20 mouse cellular contexts compared by ENCODE assay signal in genomic region chr4:155791240-155791933, GRCm38 (mm10). TPM values are rescaled to one million over a fixed set of nuclear protein-coding genes. Genes with fewer than 3 reads are reported as not detected.
DNase-seq lines count a peak whose midpoint lies in the region; ATAC-seq and TF ChIP-seq lines count a peak whose summit lies in the region.
"Had no signal": no experiment of that assay in that cellular context is flagged by ENCODE, and none has a peak within 500 bp of the region (broad histone marks: within the 10 kb centered on the region; RNA-seq: fewer than 3 reads in every experiment).

No protein-coding gene starts in this region.

- H3K4me2 ChIP-seq in kidney, embryonic 15.5 days, result peak overlapping the region; percentile 38
- H3K4me2 ChIP-seq in stomach, embryonic 15.5 days, result no peak overlapping the region
- H3K4me2 ChIP-seq: heart, embryonic 13.5 days; hindbrain, embryonic 13.5 days had no signal

- H3K4me3 ChIP-seq in ES-Bruce4 (ENCODE audit: low read depth, low read length), result peak overlapping the region; percentile 19
- no peak overlapping the region for H3K4me3 ChIP-seq in kidney, embryonic 15.5 days (replicated peaks)
- no peak overlapping the region for H3K4me3 ChIP-seq in stomach, embryonic 15.5 days (replicated peaks)
- H3K4me3 ChIP-seq: forebrain, embryonic 10.5 days; gastrocnemius, adult 2 months; heart, embryonic 13.5 days; hindbrain, embryonic 13.5 days had no signal

- H3K36me3 ChIP-seq in ES-Bruce4 (ENCODE audit: control insufficient read depth, insufficient read depth, low read length, poor library complexity, severe bottlenecking), result no peaks in the 10 kb centered on the region
- H3K36me3 ChIP-seq in kidney, embryonic 15.5 days, result no peaks in the 10 kb centered on the region
- no peaks in the 10 kb centered on the region for H3K36me3 ChIP-seq in stomach, embryonic 15.5 days
- H3K36me3 ChIP-seq: forebrain, embryonic 10.5 days; heart, embryonic 13.5 days; hindbrain, embryonic 13.5 days had no signal

- peak; percentile 83 for ATAC-seq in kidney, embryonic 15.5 days (replicated peaks; ENCODE audit: low FRiP score)
- no peak for ATAC-seq in stomach, embryonic 15.5 days (ENCODE audit: insufficient read depth, low FRiP score, low read depth)
- ATAC-seq: forebrain, postnatal 0 days; inflammation-experienced regulatory T-cells, adult 6 months; Patski had no signal

- no peak overlapping the region for H3K27ac ChIP-seq in ES-Bruce4 (ENCODE audit: insufficient read depth, low read length)
- H3K27ac ChIP-seq in kidney, embryonic 15.5 days, result peak overlapping the region; percentile 9
- peak overlapping the region; percentile 48; the same call in 1 of the 2 replicates for H3K27ac ChIP-seq in stomach, embryonic 15.5 days
- H3K27ac ChIP-seq: forebrain, embryonic 10.5 days; gastrocnemius, adult 2 months; heart, embryonic 13.5 days; hindbrain, embryonic 13.5 days had no signal

- no peak for TF ChIP-seq EP300 in ES-Bruce4 (IDR thresholded peaks at IDR 0.05; ENCODE audit: insufficient read depth, low read depth, low read length)

- DNase-seq in kidney, adult 18-20 months, result peak; percentile 44
- DNase-seq in kidney, adult 8-10 months, result no peak
- no peak for DNase-seq in frontal cortex, adult 2 months (ENCODE audit: extremely low spot score in 1 of 2, low spot score in 1 of 2)
- no peak for DNase-seq in retina, postnatal 1 day
- DNase-seq: adrenal gland, postnatal 10 days; cerebellum, adult 9-11 months; forebrain, postnatal 0 days; gastrocnemius, adult 2 months; left cerebral cortex, postnatal 4 days; liver; thymus, postnatal 4 days had no signal

- H3K27me3 ChIP-seq in ES-Bruce4 (ENCODE audit: control insufficient read depth, insufficient read depth, low read length, poor library complexity, severe bottlenecking), result no peaks in the 10 kb centered on the region
- H3K27me3 ChIP-seq in kidney, embryonic 15.5 days, result peaks cover 4% of the 10 kb centered on the region; the same call in 1 of the 2 replicates
- H3K27me3 ChIP-seq in stomach, embryonic 15.5 days (replicated peaks), result no peaks in the 10 kb centered on the region
- H3K27me3 ChIP-seq: Patski had no signal

- no peaks in the 10 kb centered on the region for H3K4me1 ChIP-seq in ES-Bruce4 (ENCODE audit: control insufficient read depth, insufficient read depth, low read length)
- peaks cover 21% of the 10 kb centered on the region for H3K4me1 ChIP-seq in kidney, embryonic 15.5 days
- H3K4me1 ChIP-seq in stomach, embryonic 15.5 days, result no peaks in the 10 kb centered on the region
- H3K4me1 ChIP-seq: forebrain, embryonic 10.5 days; hindbrain, embryonic 13.5 days had no signal

- H3K9ac ChIP-seq in ES-Bruce4 (ENCODE audit: low read depth, poor library complexity, severe bottlenecking), result no peak overlapping the region
- no peak overlapping the region for H3K9ac ChIP-seq in kidney, embryonic 15.5 days
- no peak overlapping the region for H3K9ac ChIP-seq in stomach, embryonic 15.5 days
- H3K9ac ChIP-seq: forebrain, postnatal 0 days; heart, embryonic 13.5 days; hindbrain, embryonic 13.5 days had no signal

- 42% methylated on average over 24 of the region's 24 CpGs for WGBS in kidney, embryonic 15.5 days
- 72% methylated on average over 24 of the region's 24 CpGs for WGBS in stomach, embryonic 15.5 days

- no peak for TF ChIP-seq CTCF in ES-Bruce4 (IDR thresholded peaks at IDR 0.05; ENCODE audit: low read depth, low read length)

- H3K9me3 ChIP-seq in ES-Bruce4 (replicated peaks; ENCODE audit: control insufficient read depth, insufficient read depth, low read length, poor library complexity, severe bottlenecking), result no peaks in the 10 kb centered on the region
- H3K9me3 ChIP-seq in kidney, embryonic 15.5 days (replicated peaks), result no peaks in the 10 kb centered on the region
- no peaks in the 10 kb centered on the region for H3K9me3 ChIP-seq in stomach, embryonic 15.5 days
- H3K9me3 ChIP-seq: forebrain, embryonic 10.5 days; heart, embryonic 13.5 days; hindbrain, embryonic 13.5 days had no signal

- TF ChIP-seq POLR2A in ES-Bruce4 (IDR thresholded peaks at IDR 0.05; ENCODE audit: insufficient read depth, low read length), result no peak

RNA-seq across cellular contexts. Expression of gene Ankrd65, which starts 1.1 kb away (rescaled TPM):
- not detected in 2 replicates for polyA plus RNA-seq in ES-Bruce4 (2011; ENCODE audit: insufficient read depth, insufficient read length, low read depth, missing spikeins)
- 0.19 and 0.34 TPM in 2 replicates for polyA plus RNA-seq in kidney, embryonic 15.5 days (2015; fragmentation: Nextera tagmentation; extraction: Ambion mirVana)
- 0.22 TPM in 1 of 2 replicates, not detected in the other for polyA plus RNA-seq in stomach, embryonic 15.5 days (2015; fragmentation: Nextera tagmentation; extraction: Ambion mirVana)
- not detected in 2 replicates for polyA plus RNA-seq in frontal cortex, adult 2 months (2012; rRNA removed)
- polyA plus RNA-seq: C2C12; forebrain, embryonic 10.5 days; forebrain, postnatal 0 days; heart, embryonic 13.5 days; hindbrain, embryonic 13.5 days; inflammation-experienced regulatory T-cells, adult 6 months; Patski had no signal

RNA-seq across cellular contexts. Expression of gene Tmem88b, which starts 5.7 kb away (rescaled TPM):
- polyA plus RNA-seq in ES-Bruce4 (2011; ENCODE audit: insufficient read depth, insufficient read length, low read depth, missing spikeins), result 0.26 and 0.40 TPM in 2 replicates
- 0.42 and 0.47 TPM in 2 replicates for polyA plus RNA-seq in kidney, embryonic 15.5 days (2015; fragmentation: Nextera tagmentation; extraction: Ambion mirVana)
- 0.55 and 0.89 TPM in 2 replicates for polyA plus RNA-seq in stomach, embryonic 15.5 days (2015; fragmentation: Nextera tagmentation; extraction: Ambion mirVana)
- polyA plus RNA-seq in frontal cortex, adult 2 months (2012; rRNA removed), result 24.2 and 26.8 TPM in 2 replicates
- polyA plus RNA-seq: inflammation-experienced regulatory T-cells, adult 6 months had no signal

RNA-seq across cellular contexts. Expression of gene Mrpl20, which starts 11.3 kb away (rescaled TPM):
- 70.0 and 82.8 TPM in 2 replicates for polyA plus RNA-seq in ES-Bruce4 (2011; ENCODE audit: insufficient read depth, insufficient read length, low read depth, missing spikeins)
- 217 and 226 TPM in 2 replicates for polyA plus RNA-seq in kidney, embryonic 15.5 days (2015; fragmentation: Nextera tagmentation; extraction: Ambion mirVana)
- polyA plus RNA-seq in stomach, embryonic 15.5 days (2015; fragmentation: Nextera tagmentation; extraction: Ambion mirVana), result 195 and 219 TPM in 2 replicates
- polyA plus RNA-seq in frontal cortex, adult 2 months (2012; rRNA removed), result 101 and 116 TPM in 2 replicates

RNA-seq across cellular contexts. Expression of gene Vwa1, which starts 16.9 kb away (rescaled TPM):
- 0.67 and 0.99 TPM in 2 replicates for polyA plus RNA-seq in ES-Bruce4 (2011; ENCODE audit: insufficient read depth, insufficient read length, low read depth, missing spikeins)
- 5.6 and 7.7 TPM in 2 replicates for polyA plus RNA-seq in kidney, embryonic 15.5 days (2015; fragmentation: Nextera tagmentation; extraction: Ambion mirVana)
- polyA plus RNA-seq in stomach, embryonic 15.5 days (2015; fragmentation: Nextera tagmentation; extraction: Ambion mirVana), result 27.6 and 28.2 TPM in 2 replicates
- polyA plus RNA-seq in frontal cortex, adult 2 months (2012; rRNA removed), result 30.7 and 31.8 TPM in 2 replicates

RNA-seq across cellular contexts. Expression of gene Ccnl2, which starts 20.9 kb away (rescaled TPM):
- 86.1 and 87.6 TPM in 2 replicates for polyA plus RNA-seq in ES-Bruce4 (2011; ENCODE audit: insufficient read depth, insufficient read length, low read depth, missing spikeins)
- polyA plus RNA-seq in kidney, embryonic 15.5 days (2015; fragmentation: Nextera tagmentation; extraction: Ambion mirVana), result 158 and 173 TPM in 2 replicates
- 166 and 167 TPM in 2 replicates for polyA plus RNA-seq in stomach, embryonic 15.5 days (2015; fragmentation: Nextera tagmentation; extraction: Ambion mirVana)
- 127 and 144 TPM in 2 replicates for polyA plus RNA-seq in frontal cortex, adult 2 months (2012; rRNA removed)

Comparison
In these comparisons a context has a peak if more than half of its experiments do, and no peak if none do; other contexts are left out.
1. RNA of gene Tmem88b, which starts 5.7 kb away (polyA plus RNA-seq): 24.2 to 26.8 TPM in frontal cortex, adult 2 months; 0.55 to 0.89 TPM in stomach, embryonic 15.5 days, 0.42 to 0.47 TPM in kidney, embryonic 15.5 days and 0.26 to 0.40 TPM in ES-Bruce4; every median in the first group is over 10 times any median in the second.